In genomic region chr9:65827344-65828015, GRCm38 (mm10) we compare ENCODE assay signal across 8 mouse cellular contexts. TPM values are rescaled to one million over a fixed set of nuclear protein-coding genes. Genes with fewer than 3 reads are reported as not detected.
A peak's percentile ranks its signal among the peaks of the same experiment; 100 is the strongest.
DNase-seq lines count a peak whose midpoint lies in the region; ATAC-seq and TF ChIP-seq lines count a peak whose summit lies in the region.

Zfp609 (minus strand) TSS chr9:65827564.

- under 1% methylated on average over 67 of the region's 76 CpGs for WGBS in bone marrow, adult 2 months
- WGBS in embryonic facial prominence, embryonic 14.5 days: under 1% methylated on average over 21 of the region's 76 CpGs
- WGBS in limb, embryonic 13.5 days: under 1% methylated on average over 44 of the region's 76 CpGs
- WGBS in midbrain, embryonic 15.5 days: under 1% methylated on average over 54 of the region's 76 CpGs

- peak within 1 kb of the TSS; percentile 78 for H3K4me3 ChIP-seq in bone marrow, adult 2 months (replicated peaks; ENCODE audit: control insufficient read depth, low read depth, low read length)
- H3K4me3 ChIP-seq in embryonic facial prominence, embryonic 14.5 days (ENCODE audit: low read depth, low read length): peak within 1 kb of the TSS; percentile 88
- H3K4me3 ChIP-seq in limb, embryonic 13.5 days: peak within 1 kb of the TSS; percentile 86
- H3K4me3 ChIP-seq in midbrain, embryonic 15.5 days: peak within 1 kb of the TSS; percentile 91

- no peaks in the 10 kb centered on the region for H3K9me3 ChIP-seq in embryonic facial prominence, embryonic 14.5 days (ENCODE audit: control insufficient read depth, low read length)
- H3K9me3 ChIP-seq in limb, embryonic 13.5 days: no peaks in the 10 kb centered on the region
- no peaks in the 10 kb centered on the region for H3K9me3 ChIP-seq in midbrain, embryonic 15.5 days

- peaks cover 3% of the 10 kb centered on the region; the same call in 1 of the 2 replicates for H3K4me1 ChIP-seq in bone marrow, adult 2 months (ENCODE audit: control insufficient read depth, insufficient read depth, low read length)
- H3K4me1 ChIP-seq in embryonic facial prominence, embryonic 14.5 days (ENCODE audit: control insufficient read depth, insufficient read depth, low read length): peaks cover 31% of the 10 kb centered on the region
- peaks cover 44% of the 10 kb centered on the region for H3K4me1 ChIP-seq in limb, embryonic 13.5 days
- peaks cover 45% of the 10 kb centered on the region for H3K4me1 ChIP-seq in midbrain, embryonic 15.5 days

- ATAC-seq in embryonic facial prominence, embryonic 14.5 days (ENCODE audit: low read depth): peak; percentile 90
- peak; percentile 92 for ATAC-seq in limb, embryonic 13.5 days (ENCODE audit: low FRiP score, low read depth)
- ATAC-seq in midbrain, embryonic 15.5 days (replicated peaks): peak; percentile 86

- no peak for TF ChIP-seq POLR2A in bone marrow, adult 2 months (IDR thresholded peaks at IDR 0.05; ENCODE audit: borderline replicate concordance, control insufficient read depth, low read depth, low read length)

- no peaks in the 10 kb centered on the region for H3K36me3 ChIP-seq in embryonic facial prominence, embryonic 14.5 days (ENCODE audit: control insufficient read depth, insufficient read depth, low read length)
- H3K36me3 ChIP-seq in limb, embryonic 13.5 days: 0 out of 2 replicates have a peak, but pooled peaks cover under 1% of the 10 kb centered on the region
- H3K36me3 ChIP-seq in midbrain, embryonic 15.5 days (replicated peaks): no peaks in the 10 kb centered on the region

- H3K4me2 ChIP-seq in embryonic facial prominence, embryonic 14.5 days (ENCODE audit: low read depth, low read length): peak within 1 kb of the TSS; percentile 65
- H3K4me2 ChIP-seq in limb, embryonic 13.5 days (replicated peaks): peak within 1 kb of the TSS; percentile 80
- H3K4me2 ChIP-seq in midbrain, embryonic 15.5 days: peak within 1 kb of the TSS; percentile 63

- H3K27me3 ChIP-seq in embryonic facial prominence, embryonic 14.5 days (replicated peaks; ENCODE audit: control insufficient read depth, insufficient read depth, low read length): no peaks in the 10 kb centered on the region
- no peaks in the 10 kb centered on the region for H3K27me3 ChIP-seq in limb, embryonic 13.5 days
- H3K27me3 ChIP-seq in midbrain, embryonic 15.5 days (replicated peaks): no peaks in the 10 kb centered on the region

- TF ChIP-seq CTCF in bone marrow, adult 2 months (IDR thresholded peaks at IDR 0.05; ENCODE audit: control insufficient read depth, insufficient read depth, low read length): no peak

- peak; percentile 88 for DNase-seq in A20 (ENCODE audit: low read depth, low spot score)
- peak; percentile 97 for DNase-seq in embryonic facial prominence, embryonic 14.5 days (ENCODE audit: low spot score)
- DNase-seq in heart, adult 9 months (ENCODE audit: low spot score in 2 of 2): peak; percentile 88 to 92
- peak; percentile 94 for DNase-seq in kidney, adult 9 months
- DNase-seq in spleen, adult 18-20 months: peak; percentile 64 to 84

- H3K9ac ChIP-seq in embryonic facial prominence, embryonic 14.5 days (ENCODE audit: low read depth, low read length): peak within 1 kb of the TSS; percentile 98
- peak within 1 kb of the TSS; percentile 97 for H3K9ac ChIP-seq in limb, embryonic 13.5 days
- H3K9ac ChIP-seq in midbrain, embryonic 15.5 days: peak within 1 kb of the TSS; percentile 96

- H3K27ac ChIP-seq in bone marrow, adult 2 months (ENCODE audit: control insufficient read depth, insufficient read depth, low read depth, low read length, poor library complexity): peak within 1 kb of the TSS; percentile 45
- peak within 1 kb of the TSS; percentile 98 for H3K27ac ChIP-seq in embryonic facial prominence, embryonic 14.5 days (replicated peaks; ENCODE audit: low read depth, low read length)
- peak within 1 kb of the TSS; percentile 98 for H3K27ac ChIP-seq in limb, embryonic 13.5 days
- H3K27ac ChIP-seq in midbrain, embryonic 15.5 days: peak within 1 kb of the TSS; percentile 99

RNA-seq across cellular contexts. Expression of gene Zfp609, which starts in this region (rescaled TPM):
- polyA plus RNA-seq in bone marrow, adult 2 months (2011; ENCODE audit: insufficient read depth, insufficient read length, low replicate concordance, missing spikeins): 7.9 and 13.9 TPM in 2 replicates
- polyA plus RNA-seq in embryonic facial prominence, embryonic 14.5 days (2014; fragmentation: Nextera tagmentation; extraction: Ambion mirVana): 5.9 and 6.4 TPM in 2 replicates
- 7.2 and 8.1 TPM in 2 replicates for polyA plus RNA-seq in limb, embryonic 13.5 days (2015; fragmentation: Nextera tagmentation; extraction: Ambion mirVana)
- 8.7 and 9.1 TPM in 2 replicates for polyA plus RNA-seq in midbrain, embryonic 15.5 days (2015; fragmentation: Nextera tagmentation; extraction: Ambion mirVana)

Comparison
In these comparisons a context has a peak if more than half of its experiments do, and no peak if none do; other contexts are left out.
1. Peak in every context shown above with its lines: DNase-seq, ATAC-seq, H3K4me3 ChIP-seq and H3K27ac ChIP-seq.
2. H3K27ac ChIP-seq: peak in every context shown above with its lines; median percentile 99 in midbrain, embryonic 15.5 days; 98 in embryonic facial prominence, embryonic 14.5 days; 98 in limb, embryonic 13.5 days; 45 in bone marrow, adult 2 months.